Mouse (Mus musculus) testis, adult 2 months (tissue): Measurements from ENCODE around the gene Hus1b.

ENCODE experiments used
- CTCF ChIP-seq: fragments of 200-500 bp; IDR thresholded peaks from 2 replicates; pipeline ENCODE4 v1.5.1; 2012; ENCODE audit warnings: low read depth, mild to moderate bottlenecking, inconsistent platforms, low read length, moderate library complexity; ENCODE audit not compliant: control insufficient read depth, insufficient read depth, insufficient replicate concordance
- POLR2A ChIP-seq: fragments of 200-500 bp; IDR thresholded peaks from 2 replicates; pipeline ENCODE4 v1.6.1; 2012; ENCODE audit warnings: low read depth, mild to moderate bottlenecking, inconsistent platforms, low read length, moderate library complexity; ENCODE audit not compliant: control insufficient read depth

- TF ChIP-seq POLR2A (no peak), CTCF (no peak)
Measured at GRCm38 (mm10) chr13:30952044-30952443, 4.5 kb upstream of the Hus1b start.
